Comparison of ENCODE assay signal across 8 mouse cellular contexts in genomic region chr6:91807169-91807568, GRCm38 (mm10). TPM values are rescaled to one million over a fixed set of nuclear protein-coding genes. Genes with fewer than 3 reads are reported as not detected.
DNase-seq lines count a peak whose midpoint lies in the region; ATAC-seq and TF ChIP-seq lines count a peak whose summit lies in the region.

No protein-coding gene starts in this region.

- WGBS in kidney, postnatal 0 days, result under 1% methylated on average over 21 of the region's 23 CpGs
- WGBS in limb, embryonic 10.5 days, result 5% methylated on average over 23 of the region's 23 CpGs

- DNase-seq in kidney, postnatal 0 days (ENCODE audit: low spot score), result peak; percentile 8
- DNase-seq in kidney, adult 9 months, result no peak
- peak; percentile 36 for DNase-seq in gastrocnemius, postnatal 14 days
- DNase-seq in limb, embryonic 10.5 days (ENCODE audit: low spot score), result peak; percentile 44
- DNase-seq in right cerebral cortex, postnatal 10 days (ENCODE audit: low spot score in 2 of 2), result peak; percentile 69 to 73
- no peak for DNase-seq in urinary bladder, adult 18-20 months (ENCODE audit: low spot score in 2 of 2)
- no peak for DNase-seq in spleen, postnatal 10 days (ENCODE audit: low spot score in 2 of 2)

- H3K36me3 ChIP-seq in kidney, postnatal 0 days (ENCODE audit: insufficient read depth, low read length), result no peaks in the 10 kb centered on the region
- H3K36me3 ChIP-seq in limb, embryonic 10.5 days, result no peaks in the 10 kb centered on the region

- ATAC-seq in kidney, postnatal 0 days (replicated peaks; ENCODE audit: low FRiP score, low read depth), result no peak

- no peak overlapping the region for H3K27ac ChIP-seq in kidney, postnatal 0 days
- H3K27ac ChIP-seq in cortical plate, adult 2 months (ENCODE audit: insufficient read depth, low read length), result peak overlapping the region; percentile 61
- H3K27ac ChIP-seq in limb, embryonic 10.5 days, result peak overlapping the region; percentile 10; the same call in 1 of the 2 replicates

- TF ChIP-seq CTCF in kidney, postnatal 0 days (IDR thresholded peaks at IDR 0.05; ENCODE audit: low read depth), result no peak
- TF ChIP-seq CTCF in cortical plate, adult 2 months (IDR thresholded peaks at IDR 0.05; ENCODE audit: extremely low read depth, insufficient read depth, low read length), result no peak

- peaks cover 7% of the 10 kb centered on the region; the same call in 1 of the 2 replicates for H3K27me3 ChIP-seq in kidney, postnatal 0 days (ENCODE audit: insufficient read depth, low read length)
- H3K27me3 ChIP-seq in limb, embryonic 10.5 days (ENCODE audit: low read depth, poor library complexity, severe bottlenecking), result peaks cover 67% of the 10 kb centered on the region

- H3K9ac ChIP-seq in kidney, postnatal 0 days (ENCODE audit: low read depth, low read length), result no peak overlapping the region

- H3K9me3 ChIP-seq in kidney, postnatal 0 days (replicated peaks; ENCODE audit: low read length), result no peaks in the 10 kb centered on the region
- H3K9me3 ChIP-seq in limb, embryonic 10.5 days (replicated peaks), result no peaks in the 10 kb centered on the region

- peaks cover 4% of the 10 kb centered on the region; the same call in 1 of the 2 replicates for H3K4me1 ChIP-seq in kidney, postnatal 0 days (replicated peaks; ENCODE audit: insufficient read depth, low read length)
- H3K4me1 ChIP-seq in cortical plate, adult 2 months (ENCODE audit: control insufficient read depth, insufficient read depth, low read length), result peaks cover 6% of the 10 kb centered on the region; the same call in 1 of the 2 replicates
- H3K4me1 ChIP-seq in limb, embryonic 10.5 days, result peaks cover 15% of the 10 kb centered on the region

- intact Hi-C loops in gastrocnemius, postnatal 14 days (cut with DNase I; ENCODE audit: low total_unique reads), result no loop called here

- peak overlapping the region; percentile 30; the same call in 1 of the 2 replicates for H3K4me2 ChIP-seq in kidney, postnatal 0 days (ENCODE audit: low read length)

- no peak overlapping the region for H3K4me3 ChIP-seq in kidney, postnatal 0 days (replicated peaks; ENCODE audit: low read depth, low read length)
- peak overlapping the region; percentile 63 for H3K4me3 ChIP-seq in cortical plate, adult 2 months (ENCODE audit: insufficient read depth, low read length)
- H3K4me3 ChIP-seq in limb, embryonic 10.5 days, result peak overlapping the region; percentile 38; the same call in 1 of the 2 replicates

- 0 out of 2 replicates have a peak, but pooled peaks have one; percentile 23 for TF ChIP-seq POLR2A in cortical plate, adult 2 months (IDR thresholded peaks at IDR 0.05; ENCODE audit: extremely low read depth, insufficient read depth, low read length)

RNA-seq across cellular contexts. Expression of gene Grip2, which starts 19.9 kb away (rescaled TPM):
- polyA plus RNA-seq in kidney, postnatal 0 days (2015; fragmentation: Nextera tagmentation; extraction: Ambion mirVana), result 0.68 and 0.72 TPM in 2 replicates
- polyA plus RNA-seq in cortical plate, adult 2 months (2012; rRNA removed), result 20.0 and 20.5 TPM in 2 replicates
- total RNA-seq in gastrocnemius, postnatal 14 days (2021), result 1 to 10 TPM; 2.6 to 4.0 TPM
- polyA plus RNA-seq in limb, embryonic 10.5 days (2016; fragmentation: Nextera tagmentation; extraction: Ambion mirVana), result 0.06 and 0.28 TPM in 2 replicates

Comparison
In these comparisons a context has a peak if more than half of its experiments do, and no peak if none do; other contexts are left out.
1. DNase-seq: peak in kidney, postnatal 0 days (single experiment), gastrocnemius, postnatal 14 days (single experiment), limb, embryonic 10.5 days (single experiment) and right cerebral cortex, postnatal 10 days (2 of 2); none in kidney, adult 9 months (single experiment), urinary bladder, adult 18-20 months (0 of 2) and spleen, postnatal 10 days (0 of 2).
2. RNA of gene Grip2, which starts 19.9 kb away (polyA plus RNA-seq): 20.0 to 20.5 TPM in cortical plate, adult 2 months; 0.68 to 0.72 TPM in kidney, postnatal 0 days and 0.06 to 0.28 TPM in limb, embryonic 10.5 days; every median in the first group is over 10 times any median in the second.